Mouse (Mus musculus) kidney, embryonic 14.5 days (tissue): ENCODE data around the gene Dmrt3. TPM values are rescaled to one million over a fixed set of nuclear protein-coding genes. Genes with fewer than 3 reads are reported as not detected.

Source experiments
- ATAC-seq: fragments of 200-750 bp; cut with Nextera tagmentation; 2 replicates; pipeline ENCODE4 v1.8.0; 2017; ENCODE audit warnings: moderate number of reproducible peaks, mild to moderate bottlenecking, moderate TSS enrichment, moderate library complexity; ENCODE audit not compliant: low FRiP score, low TSS enrichment
- H3K27ac ChIP-seq: fragments of 300-500 bp; sonication (generic); 2 replicates; pipeline ENCODE4 v1.5.1; 2014; ENCODE audit warnings: low read depth, mild to moderate bottlenecking, low read length, moderate library complexity, mixed read lengths
- H3K27me3 ChIP-seq: fragments of 300-500 bp; sonication (generic); 2 replicates; pipeline ENCODE4 v1.6.1; 2014; ENCODE audit warnings: mild to moderate bottlenecking, low read length; ENCODE audit not compliant: control insufficient read depth, insufficient read depth
- H3K36me3 ChIP-seq: fragments of 300-500 bp; sonication (generic); 2 replicates; pipeline ENCODE4 v1.6.1; 2014; ENCODE audit warnings: low read length, mixed read lengths; ENCODE audit not compliant: control insufficient read depth, insufficient read depth
- H3K4me1 ChIP-seq: fragments of 300-500 bp; sonication (generic); 2 replicates; pipeline ENCODE4 v1.6.1; 2014; ENCODE audit warnings: low read length, mixed read lengths; ENCODE audit not compliant: control insufficient read depth, insufficient read depth
- H3K4me2 ChIP-seq: fragments of 300-500 bp; sonication (generic); replicated peaks from 2 replicates; pipeline ENCODE4 v1.6.1; 2014; ENCODE audit warnings: low read depth, mild to moderate bottlenecking, low read length
- H3K4me3 ChIP-seq: fragments of 300-500 bp; sonication (generic); 2 replicates; pipeline ENCODE4 v1.5.1; 2014; ENCODE audit warnings: mild to moderate bottlenecking, low read length
- H3K9ac ChIP-seq: fragments of 300-500 bp; sonication (generic); 2 replicates; pipeline ENCODE4 v1.6.1; 2014; ENCODE audit warnings: low read depth, mild to moderate bottlenecking, low read length, moderate library complexity
- H3K9me3 ChIP-seq: fragments of 300-500 bp; sonication (generic); 2 replicates; pipeline ENCODE4 v1.6.1; 2016; ENCODE audit warnings: low read length; ENCODE audit not compliant: control insufficient read depth
- WGBS: fragments of 180-500 bp; shearing (Covaris S2); extraction: QIAGEN DNeasy Blood & Tissue Kit; methylation state at CpG from one replicate; pipeline ENCODE4 v1.1.7; 2014; 5-methylcytosine and 5-hydroxymethylcytosine counted together
- polyA plus RNA-seq: library from polyadenylated mRNA; unstranded; fragments of >200 nt; fragmentation: Nextera tagmentation; extraction: Ambion mirVana; gene quantifications from 2 replicates; pipeline ENCODE4 v1.2.1, GENCODE M21; 2014

Dmrt3 gene
- polyA plus RNA-seq, 1 experiment from 2014 or later: not detected

DNA sequence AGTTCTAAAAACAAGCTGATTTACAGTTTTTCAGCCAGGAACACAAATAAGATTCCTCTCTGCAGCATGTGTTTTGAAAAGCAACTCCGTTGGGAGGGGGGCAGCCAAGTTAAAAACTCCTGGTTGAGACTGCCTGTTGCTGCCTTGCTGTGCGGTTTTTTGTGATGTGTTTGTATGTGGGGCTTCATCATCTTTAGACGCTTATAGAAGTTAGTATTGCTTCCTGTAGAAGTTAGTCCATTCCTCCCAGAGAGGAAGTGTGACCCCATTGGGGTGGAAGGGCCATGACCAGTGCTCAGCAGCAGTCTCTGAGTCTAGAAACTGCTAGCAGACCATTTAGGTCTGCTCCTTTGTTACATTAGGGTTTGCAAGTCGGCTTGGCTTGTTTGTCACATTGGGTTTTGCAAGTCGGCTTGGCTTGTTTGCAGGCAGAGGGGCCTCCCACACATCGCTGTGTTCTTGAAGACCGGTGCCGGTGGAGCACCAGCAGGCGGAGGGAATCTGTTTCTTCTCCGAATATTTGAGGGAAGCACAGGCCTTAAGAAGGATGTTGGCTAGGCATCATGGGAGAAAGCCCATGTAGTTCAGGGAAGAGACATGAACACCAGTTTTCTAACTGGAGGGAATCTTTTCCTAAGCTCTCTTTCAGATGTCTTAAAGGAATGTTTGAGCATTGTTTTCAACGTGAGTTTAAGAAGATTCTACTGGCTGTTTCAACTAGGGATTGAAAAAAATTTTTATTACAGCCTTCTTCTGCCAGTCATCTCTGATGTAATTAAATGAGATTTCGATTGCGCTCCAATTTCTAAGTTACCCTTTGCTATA, 3.6 kb downstream of the Dmrt3 start:
- Histone ChIP-seq H3K4me3 (no peak overlapping the region), H3K27ac (no peak overlapping the region), H3K36me3 (no peaks in the 10 kb centered on the region), H3K4me1 (peaks cover 13% of the 10 kb centered on the region), H3K27me3 (peaks cover 96% of the 10 kb centered on the region), H3K9ac (no peak overlapping the region), H3K4me2 (no peak overlapping the region), H3K9me3 (no peaks in the 10 kb centered on the region)
- no peak for ATAC-seq
- 3% methylated on average over 13 of the region's 13 CpGs for WGBS

DNA sequence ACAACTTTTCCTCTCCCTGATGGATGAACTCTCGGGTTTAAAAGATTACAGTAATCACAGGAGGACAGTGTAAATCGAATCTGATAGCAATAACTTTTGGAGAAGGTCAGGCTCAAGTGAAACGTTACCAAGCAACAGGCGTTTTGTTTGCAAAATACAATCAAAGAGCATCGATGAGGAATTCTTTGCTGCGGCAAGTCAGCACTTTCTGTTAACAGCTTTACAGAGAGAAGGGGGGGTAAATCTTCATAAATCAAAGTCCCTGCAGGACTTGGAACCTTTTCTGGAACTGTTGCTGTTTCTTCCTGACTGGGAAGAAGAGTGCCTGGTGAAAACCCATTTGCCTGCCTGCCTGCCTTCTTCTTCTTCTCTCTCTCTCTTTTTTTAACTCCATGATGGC, 5.8 kb downstream of the Dmrt3 start:
- peaks cover 5% of the 10 kb centered on the region for H3K4me1 ChIP-seq
- peaks cover 96% of the 10 kb centered on the region for H3K27me3 ChIP-seq
- H3K4me3 ChIP-seq: no peak overlapping the region
- H3K27ac ChIP-seq: no peak overlapping the region
- H3K9ac ChIP-seq: no peak overlapping the region
- WGBS: 7% methylated on average over 6 of the region's 6 CpGs
- no peak overlapping the region for H3K4me2 ChIP-seq
- no peaks in the 10 kb centered on the region for H3K9me3 ChIP-seq
- no peak for ATAC-seq
- H3K36me3 ChIP-seq: no peaks in the 10 kb centered on the region

DNA sequence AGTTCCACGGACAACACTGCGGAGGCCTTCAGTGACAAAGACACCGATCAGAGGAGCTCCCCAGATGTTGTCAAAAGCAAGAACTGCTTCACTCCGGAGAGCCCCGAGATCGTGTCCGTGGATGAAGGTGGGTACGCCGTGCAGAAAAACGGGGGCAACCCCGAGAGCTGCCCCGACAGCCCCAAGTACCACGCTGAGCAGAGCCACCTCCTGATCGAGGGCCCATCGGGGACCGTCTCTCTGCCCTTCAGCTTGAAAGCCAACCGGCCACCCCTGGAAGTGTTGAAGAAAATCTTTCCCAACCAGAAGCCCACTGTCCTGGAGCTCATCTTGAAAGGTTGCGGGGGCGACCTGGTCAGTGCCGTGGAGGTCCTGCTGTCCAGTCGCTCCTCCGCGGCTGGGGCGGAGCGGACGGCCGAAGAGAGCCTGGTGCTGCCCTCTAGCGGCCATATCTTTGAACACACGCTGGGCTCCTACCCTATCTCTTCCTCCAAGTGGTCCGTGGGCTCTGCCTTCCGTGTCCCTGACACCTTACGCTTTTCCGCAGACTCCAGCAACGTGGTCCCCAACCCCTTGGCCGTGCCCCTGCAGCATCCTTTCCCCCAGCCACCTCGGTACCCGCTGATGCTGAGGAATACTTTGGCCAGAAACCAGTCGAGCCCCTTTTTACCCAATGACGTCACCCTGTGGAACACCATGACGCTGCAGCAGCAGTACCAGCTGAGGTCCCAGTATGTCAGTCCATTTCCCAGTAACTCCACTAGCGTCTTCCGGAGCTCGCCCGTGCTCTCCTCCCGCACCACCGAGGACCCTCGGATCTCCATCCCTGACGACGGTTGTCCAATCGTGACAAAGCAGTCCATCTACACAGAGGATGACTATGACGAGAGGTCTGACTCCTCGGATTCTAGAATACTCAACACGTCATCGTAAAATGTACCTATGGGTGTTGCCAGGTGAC, 12.5 kb downstream of the Dmrt3 start:
- Histone ChIP-seq H3K27ac (no peak overlapping the region), H3K27me3 (peaks cover 93% of the 10 kb centered on the region), H3K9ac (no peak overlapping the region), H3K9me3 (no peaks in the 10 kb centered on the region), H3K4me1 (no peaks in the 10 kb centered on the region), H3K4me3 (peak overlapping the region; percentile 16; the same call in 1 of the 2 replicates), H3K36me3 (no peaks in the 10 kb centered on the region), H3K4me2 (peak overlapping the region; percentile 31)
- WGBS: 29% methylated on average over 54 of the region's 54 CpGs
- peak; percentile 54 for ATAC-seq

DNA sequence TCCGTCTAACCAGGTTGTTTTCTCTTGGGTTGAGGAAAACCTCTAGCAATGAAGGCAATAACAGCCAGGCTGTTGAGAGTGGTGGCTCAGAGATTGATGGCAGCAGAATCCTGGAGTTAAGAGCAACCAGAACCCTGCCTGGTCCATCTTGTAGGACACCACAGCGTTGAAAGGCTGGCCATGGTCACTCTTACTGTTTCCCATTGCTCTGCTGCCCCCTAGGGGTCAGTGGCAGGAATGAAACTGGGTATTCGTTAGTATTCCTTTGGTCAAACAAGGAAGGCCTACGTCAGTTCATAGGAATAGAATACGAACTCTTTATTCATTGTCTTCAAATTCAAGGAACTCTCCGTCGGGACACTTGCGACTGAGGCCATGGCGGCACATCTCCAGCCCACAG, 18.4 kb downstream of the Dmrt3 start:
- no peaks in the 10 kb centered on the region for H3K36me3 ChIP-seq
- no peaks in the 10 kb centered on the region for H3K9me3 ChIP-seq
- no peak overlapping the region for H3K27ac ChIP-seq
- peaks cover 49% of the 10 kb centered on the region for H3K27me3 ChIP-seq
- H3K9ac ChIP-seq: no peak overlapping the region
- H3K4me3 ChIP-seq: no peak overlapping the region
- no peak overlapping the region for H3K4me2 ChIP-seq
- ATAC-seq: no peak
- H3K4me1 ChIP-seq: no peaks in the 10 kb centered on the region
- 11% methylated on average over 9 of the region's 9 CpGs for WGBS

DNA sequence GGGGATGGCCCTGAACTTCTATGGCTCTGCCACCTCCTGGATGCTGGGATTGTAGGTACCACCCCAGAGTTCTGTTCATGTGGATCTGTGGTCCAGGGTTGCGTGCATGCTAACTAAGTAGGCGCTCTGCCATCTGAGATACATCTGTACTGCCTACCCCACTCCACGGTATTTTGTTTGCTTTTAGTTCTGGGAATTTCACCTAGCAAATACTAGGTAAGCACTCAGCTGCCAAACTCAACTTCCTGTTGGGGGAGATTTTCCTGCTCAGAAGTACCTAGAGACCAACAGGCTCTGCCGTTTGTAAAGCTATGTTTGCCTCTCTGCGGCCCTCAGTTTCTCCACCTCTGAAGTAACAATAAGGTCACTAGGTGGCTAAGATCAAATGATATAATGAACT, 25.0 kb downstream of the Dmrt3 start:
- Histone ChIP-seq H3K9me3 (no peaks in the 10 kb centered on the region), H3K27me3 (no peaks in the 10 kb centered on the region), H3K4me1 (no peaks in the 10 kb centered on the region), H3K36me3 (no peaks in the 10 kb centered on the region), H3K9ac (no peak overlapping the region), H3K4me2 (no peak overlapping the region), H3K27ac (no peak overlapping the region), H3K4me3 (no peak overlapping the region)
- 85% methylated on average over 5 of the region's 5 CpGs for WGBS
- ATAC-seq: no peak

DNA sequence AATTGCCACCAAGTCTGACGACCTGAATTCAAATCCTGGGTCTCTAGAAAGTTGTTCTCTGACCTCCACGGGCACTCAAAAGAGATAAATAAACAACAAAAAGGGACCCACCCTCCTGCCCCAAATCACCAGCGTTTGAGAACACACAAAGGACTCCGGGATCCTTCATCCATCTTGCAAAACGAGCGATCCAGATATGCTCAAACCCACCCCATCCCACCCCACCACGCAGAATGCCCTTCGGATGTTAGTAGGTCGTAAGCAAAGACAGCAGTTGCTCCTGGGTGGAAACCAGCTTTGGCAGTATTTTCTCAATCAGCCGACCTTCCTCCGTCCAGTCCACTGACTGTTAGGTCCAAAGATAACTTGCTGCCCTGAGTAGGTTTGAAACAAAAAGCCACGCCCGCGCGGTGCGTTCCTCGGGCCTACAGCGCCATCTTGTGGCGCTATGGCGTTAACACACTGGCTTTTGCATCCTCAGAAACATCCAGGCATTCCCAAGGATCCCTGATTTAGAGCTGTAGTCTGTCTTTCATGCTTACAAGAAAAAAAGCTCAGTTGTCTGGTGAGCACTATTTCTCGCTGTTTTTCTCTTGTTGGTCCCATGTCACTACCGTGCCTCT, 25.6 kb downstream of the Dmrt3 start:
- Histone ChIP-seq H3K27ac (no peak overlapping the region), H3K27me3 (no peaks in the 10 kb centered on the region), H3K4me2 (peak overlapping the region; percentile 44), H3K4me1 (no peaks in the 10 kb centered on the region), H3K36me3 (no peaks in the 10 kb centered on the region), H3K9me3 (no peaks in the 10 kb centered on the region), H3K4me3 (peak overlapping the region; percentile 25), H3K9ac (no peak overlapping the region)
- ATAC-seq: 0 out of 2 replicates have a peak, but pooled peaks have one; percentile 32
- WGBS: 16% methylated on average over 22 of the region's 22 CpGs

DNA sequence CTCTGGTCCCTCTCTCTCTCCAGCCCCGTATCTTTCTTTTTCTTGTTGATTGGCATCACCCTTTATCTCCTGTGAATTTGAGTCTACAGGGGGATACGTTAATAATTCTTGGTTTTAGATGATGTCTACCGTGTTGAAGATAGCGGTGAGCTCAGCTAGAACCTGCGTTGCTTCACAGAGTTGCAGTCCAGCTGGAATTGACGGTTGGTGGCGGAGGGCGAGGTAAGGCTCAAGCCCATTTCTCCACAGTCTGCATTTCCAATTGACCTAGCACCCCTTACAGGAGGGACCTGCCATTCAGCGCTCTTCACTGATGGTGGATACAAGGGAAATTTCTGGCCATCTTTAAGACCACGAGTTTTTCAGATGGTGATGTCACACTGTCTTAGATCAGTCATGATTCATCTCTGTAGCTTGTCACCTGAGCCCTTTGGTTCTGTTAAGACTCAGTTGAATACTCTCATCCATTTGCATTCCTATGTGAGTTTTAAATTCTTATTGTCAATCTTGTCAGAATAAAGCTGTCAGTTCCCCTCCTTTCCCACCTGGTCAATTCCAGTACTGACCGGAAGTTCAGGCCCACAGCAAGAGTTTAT, 28.8 kb downstream of the Dmrt3 start:
- WGBS: 77% methylated on average over 11 of the region's 11 CpGs
- no peaks in the 10 kb centered on the region for H3K4me1 ChIP-seq
- H3K4me2 ChIP-seq: no peak overlapping the region
- H3K36me3 ChIP-seq: no peaks in the 10 kb centered on the region
- H3K4me3 ChIP-seq: no peak overlapping the region
- H3K27ac ChIP-seq: no peak overlapping the region
- H3K27me3 ChIP-seq: no peaks in the 10 kb centered on the region
- H3K9ac ChIP-seq: no peak overlapping the region
- ATAC-seq: no peak
- no peaks in the 10 kb centered on the region for H3K9me3 ChIP-seq

DNA sequence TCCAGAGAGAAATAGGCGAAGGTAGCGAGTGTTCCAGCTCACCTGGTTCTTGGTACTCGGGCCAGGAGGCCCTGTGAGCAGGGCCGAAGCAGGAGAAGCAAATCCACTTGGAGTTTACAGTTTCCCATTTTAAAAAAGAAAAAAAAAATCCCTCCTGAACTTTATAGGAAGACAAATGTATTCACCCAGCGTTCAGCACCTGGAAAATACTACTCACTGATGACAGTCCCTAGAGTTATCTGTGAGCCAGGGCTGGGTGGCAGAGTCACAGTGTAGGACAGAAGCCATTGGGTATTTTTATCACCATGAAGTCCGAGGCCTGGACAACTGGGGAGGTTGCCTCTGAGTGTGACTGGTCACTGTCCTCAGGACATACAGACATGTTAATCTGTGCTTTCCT, 31.7 kb downstream of the Dmrt3 start:
- Histone ChIP-seq H3K4me2 (no peak overlapping the region), H3K27ac (no peak overlapping the region), H3K36me3 (no peaks in the 10 kb centered on the region), H3K4me1 (no peaks in the 10 kb centered on the region), H3K4me3 (no peak overlapping the region), H3K9ac (no peak overlapping the region), H3K27me3 (no peaks in the 10 kb centered on the region), H3K9me3 (no peaks in the 10 kb centered on the region)
- ATAC-seq: no peak
- 87% methylated on average over 6 of the region's 6 CpGs for WGBS
